In genomic region chr7:105650639-105651435, GRCm38 (mm10) we compare ENCODE assay signal across 7 mouse cellular contexts. TPM values are rescaled to one million over a fixed set of nuclear protein-coding genes. Genes with fewer than 3 reads are reported as not detected.
DNase-seq lines count a peak whose midpoint lies in the region; ATAC-seq lines count a peak whose summit lies in the region.

TSS of gene Dnhd1 (plus strand) at chr7:105650827.

- 3% methylated on average over 17 of the region's 17 CpGs for WGBS in hindbrain, embryonic 12.5 days

- H3K27me3 ChIP-seq in hindbrain, embryonic 12.5 days = no peaks in the 10 kb centered on the region

- peak within 1 kb of the TSS; percentile 29 for H3K4me3 ChIP-seq in hindbrain, embryonic 12.5 days

- DNase-seq in adipocyte (ENCODE audit: low spot score) = peak; percentile 83
- DNase-seq in cerebellum, postnatal 14 days = peak; percentile 63 to 72
- peak in 1 of 2 experiments; percentile 71 for DNase-seq in frontal cortex, adult 2 months (ENCODE audit: extremely low spot score in 1 of 2, low spot score in 1 of 2)
- peak; percentile 56 to 67 for DNase-seq in left cerebral cortex, postnatal 25 days (ENCODE audit: low spot score in 2 of 2)
- DNase-seq in skeletal muscle tissue, adult 2 months (ENCODE audit: low read depth, low spot score) = peak; percentile 78

- H3K9me3 ChIP-seq in hindbrain, embryonic 12.5 days (replicated peaks) = no peaks in the 10 kb centered on the region

- H3K4me1 ChIP-seq in hindbrain, embryonic 12.5 days = peaks cover 10% of the 10 kb centered on the region

- 0 out of 2 replicates have a peak, but pooled peaks cover 3% of the 10 kb centered on the region for H3K36me3 ChIP-seq in hindbrain, embryonic 12.5 days

- peak within 1 kb of the TSS; percentile 67 for H3K4me2 ChIP-seq in hindbrain, embryonic 12.5 days (replicated peaks)

- ATAC-seq in hindbrain, embryonic 12.5 days (ENCODE audit: low FRiP score) = peak; percentile 93
- peak; percentile 99 for ATAC-seq in megakaryocyte-erythroid progenitor cell, adult 5-6 weeks (replicated peaks; ENCODE audit: low FRiP score, low TSS enrichment, poor library complexity, severe bottlenecking)

- H3K27ac ChIP-seq in hindbrain, embryonic 12.5 days = 0 out of 2 replicates have a peak within 1 kb of the TSS, but pooled peaks have one; percentile 48

- H3K9ac ChIP-seq in hindbrain, embryonic 12.5 days = peak within 1 kb of the TSS; percentile 20

- intact Hi-C loops in left cerebral cortex, postnatal 25 days (cut with DNase I) = loop anchor here (2.0 kb wide), 1 partner anchor 160 kb away; the partner anchor contains the start of gene Mrpl17

RNA-seq across cellular contexts. Expression of gene Dnhd1, which starts in this region (rescaled TPM):
- polyA plus RNA-seq in frontal cortex, adult 2 months (2012; rRNA removed) = 6.9 and 11.5 TPM in 2 replicates
- polyA plus RNA-seq in hindbrain, embryonic 12.5 days (2016; fragmentation: Nextera tagmentation; extraction: Ambion mirVana) = 1.2 and 1.3 TPM in 2 replicates
- 1 to 10 TPM; 4.6 to 5.6 TPM for total RNA-seq in left cerebral cortex, postnatal 25 days (2021)
- 0.47 and 0.90 TPM in 2 replicates for total RNA-seq in megakaryocyte-erythroid progenitor cell, adult 5-6 weeks (2014; fragmentation: Nextera tagmentation)
- 0.19 and 0.76 TPM in 2 replicates for total RNA-seq in megakaryocyte-erythroid progenitor cell, adult 5-6 weeks (2017)

Comparison
In these comparisons a context has a peak if more than half of its experiments do, and no peak if none do; other contexts are left out.
1. Peak in ATAC-seq in megakaryocyte-erythroid progenitor cell, adult 5-6 weeks; RNA of the gene not detected or under 1 TPM.